Mouse (Mus musculus) liver, adult (tissue): ENCODE results near the gene Ppie.

Source experiments
- GATA4 ChIP-seq: IDR thresholded peaks from 2 replicates; pipeline ENCODE4 v1.6.1; 2014; ENCODE audit warnings: mild to moderate bottlenecking, low read length; ENCODE audit not compliant: insufficient replicate concordance

Ppie gene

GRCm38 (mm10) chr4:123137551-123137950 is 2.2 kb downstream of the Ppie start:
- no peak for TF ChIP-seq GATA4

DNA sequence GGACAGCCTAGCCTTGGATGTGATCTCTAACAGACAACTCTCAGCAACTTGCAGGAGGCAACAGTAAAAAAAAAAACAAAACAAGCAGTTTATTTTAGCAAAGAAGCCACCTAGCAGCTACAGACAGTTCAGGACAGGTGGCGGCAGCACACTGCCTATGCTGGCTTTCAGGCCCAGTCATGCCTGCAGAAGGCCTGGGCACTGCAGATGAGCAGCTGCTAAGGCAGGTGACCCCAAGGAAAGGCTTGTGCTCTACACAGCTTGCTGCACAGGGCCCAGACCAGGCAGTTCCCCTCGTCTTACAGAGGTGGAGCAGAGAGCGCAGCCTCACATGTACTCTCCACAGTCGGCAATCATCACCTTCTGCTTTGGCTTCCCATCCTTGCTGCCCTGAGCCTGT is 12.7 kb downstream of the Ppie start:
- TF ChIP-seq GATA4: no peak

DNA sequence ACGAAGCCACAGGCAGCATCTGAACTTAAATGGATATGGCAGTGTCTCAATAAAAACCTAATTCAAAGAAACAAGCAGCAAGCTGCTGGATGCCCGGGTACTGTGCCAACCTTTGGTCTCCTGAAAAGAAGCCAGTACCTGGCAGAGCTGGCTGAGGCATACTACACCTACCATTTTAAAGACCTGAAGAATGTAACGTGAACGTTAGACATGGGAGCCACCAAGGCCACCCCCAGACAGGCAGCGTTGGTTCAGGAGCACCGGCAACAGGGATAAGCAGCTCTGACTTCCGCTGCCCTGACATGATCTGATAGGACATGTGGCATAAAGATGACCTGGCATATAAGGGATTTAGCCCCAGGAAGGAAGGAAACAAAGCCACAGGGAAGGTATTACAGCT is 13.1 kb downstream of the Ppie start:
- no peak for TF ChIP-seq GATA4

- TF ChIP-seq GATA4: no peak
Measured at GRCm38 (mm10) chr4:123121286-123121685, 18.5 kb downstream of the Ppie start.

DNA sequence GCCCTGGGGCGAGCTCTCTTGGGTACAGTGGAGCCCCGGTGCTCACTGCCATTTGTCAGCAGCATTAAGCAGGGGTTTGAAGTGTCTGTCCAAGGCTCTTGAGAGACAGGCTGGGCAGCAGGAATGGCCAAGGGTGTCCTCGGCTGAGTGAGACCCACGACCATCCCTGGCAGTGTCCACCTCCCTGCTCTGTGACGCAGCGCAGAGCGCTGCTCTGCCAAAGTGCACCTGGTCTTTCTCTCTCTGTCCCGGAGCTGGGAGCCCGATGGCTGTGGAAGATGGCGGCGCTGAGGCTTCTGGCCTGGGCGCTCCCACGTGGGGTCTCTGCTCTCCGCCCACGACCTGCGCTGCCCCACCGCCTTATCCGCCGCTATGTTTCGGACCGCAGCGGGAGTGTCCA is 23.7 kb downstream of the Ppie start, which contains the start of gene Oxct2b:
Gene Oxct2b (plus strand): TSS at position 256 of the 400 bp plus-strand sequence.
- no peak for TF ChIP-seq GATA4

GRCm38 (mm10) chr4:123112216-123112764 is 27.5 kb downstream of the Ppie start:
- TF ChIP-seq GATA4: no peak

GRCm38 (mm10) chr4:123110751-123111150 is 29.0 kb downstream of the Ppie start:
- TF ChIP-seq GATA4: no peak

GRCm38 (mm10) chr4:123108056-123108455 is 31.7 kb downstream of the Ppie start:
- no peak for TF ChIP-seq GATA4

DNA sequence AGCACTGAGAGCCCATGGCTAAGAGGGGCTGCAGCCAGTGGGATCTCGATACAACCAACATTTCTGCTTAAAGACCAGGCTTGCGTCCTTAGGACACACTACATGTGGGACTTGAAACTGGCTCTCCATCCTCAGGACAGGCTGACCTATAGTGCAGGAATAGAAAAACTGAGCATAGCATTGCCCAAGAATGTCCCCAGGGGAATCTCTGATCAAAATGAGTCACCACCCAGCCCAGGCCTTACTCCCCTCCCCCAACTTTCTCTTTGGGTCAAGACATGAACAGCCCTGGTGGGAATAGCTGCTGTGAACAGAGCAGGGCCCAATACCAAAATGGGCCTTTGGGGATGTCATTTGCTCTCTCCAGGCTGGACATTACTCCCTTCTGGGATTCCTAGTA is 32.9 kb downstream of the Ppie start:
- no peak for TF ChIP-seq GATA4

DNA sequence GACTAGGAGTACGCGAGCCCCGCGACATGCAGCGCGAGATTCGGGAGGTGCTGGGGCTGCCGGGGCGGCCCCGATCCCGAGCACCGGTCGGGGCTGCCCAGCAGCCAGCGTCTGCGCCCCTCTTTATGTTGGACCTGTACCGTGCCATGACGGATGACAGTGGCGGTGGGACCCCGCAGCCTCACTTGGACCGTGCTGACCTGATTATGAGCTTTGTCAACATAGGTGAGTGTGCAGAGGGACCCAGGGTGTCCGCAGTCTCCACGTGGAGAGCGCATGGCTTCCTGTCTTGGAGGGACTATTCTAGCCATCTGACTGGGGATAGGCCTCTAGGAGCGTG is 34.3 kb downstream of the Ppie start:
- TF ChIP-seq GATA4: no peak

GRCm38 (mm10) chr4:123104651-123105450 is 34.9 kb downstream of the Ppie start, which contains the start of gene Bmp8b:
Bmp8b (plus strand) TSS chr4:123105165.
- no peak for TF ChIP-seq GATA4

DNA sequence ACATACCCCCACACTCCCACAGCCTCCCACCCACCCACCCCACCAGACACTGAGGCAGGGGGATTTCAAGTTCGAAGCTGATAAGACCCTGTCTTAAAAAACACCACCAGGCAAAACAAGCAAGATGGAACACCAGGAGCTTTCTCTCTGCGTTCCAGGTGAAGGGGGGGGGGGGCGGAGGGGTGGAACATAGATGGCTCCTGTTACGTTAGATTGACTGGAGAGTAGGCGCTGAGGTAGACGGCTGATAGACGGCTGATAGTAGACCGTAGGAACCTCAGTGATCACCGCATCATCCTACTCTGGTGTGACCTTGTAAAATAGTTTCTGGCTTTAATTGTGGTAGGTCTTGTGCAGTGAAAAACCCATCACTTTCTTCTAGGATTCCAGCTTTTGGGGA is 45.9 kb downstream of the Ppie start:
- no peak for TF ChIP-seq GATA4

GRCm38 (mm10) chr4:123093064-123093776 is 46.5 kb downstream of the Ppie start:
- no peak for TF ChIP-seq GATA4

- no peak for TF ChIP-seq GATA4
Measured at GRCm38 (mm10) chr4:123092621-123093020, 47.1 kb downstream of the Ppie start.

- TF ChIP-seq GATA4: no peak
Measured at GRCm38 (mm10) chr4:123086381-123086780, 53.4 kb downstream of the Ppie start.

GRCm38 (mm10) chr4:123085290-123085689 is 54.5 kb downstream of the Ppie start:
- no peak for TF ChIP-seq GATA4

- TF ChIP-seq GATA4: no peak
Measured at GRCm38 (mm10) chr4:123083323-123083902, 56.3 kb downstream of the Ppie start.
